Mouse (Mus musculus) NIH3T3 (cell line): ENCODE data around the gene Ap1s1.

Experiments
- DNase-seq: peaks from one replicate; pipeline ENCODE4 v3.0.0-alpha.2; 2012; ENCODE audit warnings: low read depth

Ap1s1 gene

DNA sequence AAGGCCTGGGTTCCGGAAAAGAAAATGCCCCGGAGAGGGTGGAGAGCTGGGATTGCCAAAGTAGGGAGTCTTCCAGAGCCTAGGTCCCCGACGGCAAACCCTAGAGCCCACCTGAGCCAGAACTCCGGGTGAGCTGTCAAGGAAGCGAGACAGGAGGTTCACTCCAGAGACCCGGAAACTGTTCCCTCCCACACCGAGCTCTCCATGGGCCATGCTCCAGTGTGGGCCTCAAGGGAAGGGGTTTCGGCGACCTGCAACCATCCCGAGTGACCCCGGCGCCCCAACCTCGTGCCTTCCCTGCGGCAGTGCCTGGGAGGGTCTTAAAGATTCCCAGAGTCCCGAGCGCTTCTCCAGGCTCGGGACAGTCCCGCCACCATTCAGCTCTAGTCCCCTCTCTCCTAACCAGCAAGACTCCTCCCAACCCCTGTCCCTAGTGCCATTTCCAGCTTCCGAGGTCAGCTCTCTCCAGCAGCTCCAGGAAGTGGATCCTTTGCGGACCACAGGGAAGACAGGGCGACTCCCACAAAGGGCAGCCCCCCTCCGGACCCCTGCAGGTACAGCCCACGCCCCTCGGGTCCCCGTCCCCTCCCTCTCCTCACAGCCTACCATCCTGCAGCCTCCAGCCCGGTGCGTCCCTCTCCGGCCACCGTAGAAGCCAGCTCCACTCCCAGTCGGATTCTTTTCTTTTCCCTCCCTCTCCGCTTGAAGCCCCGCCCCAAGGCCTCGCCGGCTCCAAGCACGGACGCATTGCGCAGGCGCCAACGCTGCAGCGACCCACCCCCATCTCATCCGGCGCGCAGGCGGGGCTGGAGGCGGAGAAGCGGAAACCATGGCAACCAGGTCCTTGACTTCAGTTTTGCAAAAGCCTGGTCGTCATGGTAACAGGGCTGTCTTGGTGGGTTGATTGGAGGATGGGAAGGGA is at the start of gene Ap1s1:
Gene Ap1s1 (minus strand): TSS at position 734 of the 922 bp plus-strand sequence.
- DNase-seq = peak; percentile 99

DNA sequence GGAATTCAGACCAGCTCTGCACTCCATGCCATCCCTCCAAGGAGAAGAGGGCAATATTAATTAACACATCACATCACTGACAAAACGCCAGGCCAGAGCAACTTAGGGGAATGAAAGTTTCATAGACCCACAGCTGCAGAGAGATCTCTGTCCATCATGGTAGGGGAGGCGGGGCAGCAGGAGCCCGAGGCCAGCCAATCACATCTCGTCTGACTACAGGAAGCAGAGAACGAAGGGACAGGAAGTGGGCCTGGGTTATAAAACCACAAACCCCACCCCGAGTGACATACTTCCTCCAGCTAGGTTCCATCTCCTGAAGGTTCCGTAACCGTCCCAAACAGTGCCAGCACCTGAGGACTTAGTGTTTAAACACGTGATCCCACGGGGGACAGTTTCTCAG is 49.2 kb upstream of the Ap1s1 start:
- no peak for DNase-seq

DNA sequence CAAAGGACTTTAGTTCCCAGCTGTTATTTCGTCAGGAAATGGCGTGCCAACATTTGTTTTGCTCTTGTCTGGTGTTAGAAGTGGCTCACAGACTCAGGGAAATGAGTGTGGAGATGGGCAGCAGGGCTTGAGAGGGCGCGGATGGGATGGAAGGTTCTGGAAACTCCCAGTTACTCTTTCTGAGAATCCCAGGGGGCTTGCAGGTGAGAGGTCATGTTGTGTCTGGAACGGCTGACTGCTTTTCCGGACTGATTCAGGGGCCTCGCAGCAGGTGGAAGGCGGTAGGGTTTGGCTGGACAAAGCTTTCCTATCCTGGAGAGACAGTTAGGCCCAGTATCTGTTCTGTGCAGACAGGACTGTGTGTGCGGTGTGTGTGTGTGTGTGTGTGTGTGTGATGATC is 47.8 kb upstream of the Ap1s1 start:
- DNase-seq = no peak

- DNase-seq = no peak
Observed at GRCm38 (mm10) chr5:137091560-137091959, 45.6 kb upstream of the Ap1s1 start.

DNA sequence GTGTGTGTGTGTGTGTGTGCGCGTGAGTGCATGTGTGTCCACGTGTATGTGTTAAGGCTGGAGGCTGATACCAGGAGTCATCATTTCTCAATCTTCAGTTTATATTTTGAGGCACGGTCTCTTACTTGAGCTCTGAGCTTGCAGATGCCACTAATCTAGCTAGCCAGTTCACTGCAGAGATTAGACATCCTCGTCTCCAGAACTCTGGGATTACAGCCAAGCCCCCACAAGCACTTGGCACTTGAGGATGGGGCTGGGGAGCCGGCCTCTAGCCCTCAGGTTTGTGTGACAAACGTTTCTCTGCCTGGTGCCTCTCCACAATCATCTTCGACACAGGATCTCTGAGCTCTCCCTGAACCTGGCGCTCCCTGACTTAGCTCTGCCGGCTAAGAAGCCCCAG is 44.9 kb upstream of the Ap1s1 start:
- no peak for DNase-seq

GRCm38 (mm10) chr5:137087410-137087809 is 41.5 kb upstream of the Ap1s1 start:
- no peak for DNase-seq

DNA sequence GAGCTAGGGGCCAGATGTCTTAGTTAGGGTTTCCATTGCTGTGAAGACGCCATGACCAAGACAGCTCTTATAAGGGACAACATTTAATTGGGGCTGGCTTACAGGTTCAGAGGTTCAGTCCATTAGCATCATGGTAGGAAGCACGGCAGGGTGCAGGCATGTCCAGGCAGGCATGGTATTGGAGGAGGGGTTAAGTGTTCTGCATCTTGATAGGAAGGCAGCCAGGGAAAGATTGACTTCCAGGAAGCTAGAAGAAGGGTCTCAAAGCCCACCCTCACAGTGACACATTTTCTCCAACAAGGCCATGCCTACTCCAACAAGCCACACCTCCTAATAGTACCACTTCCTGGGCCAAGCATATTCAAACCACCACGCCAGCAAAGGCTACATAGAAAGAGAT is 39.8 kb upstream of the Ap1s1 start:
- no peak for DNase-seq

DNA sequence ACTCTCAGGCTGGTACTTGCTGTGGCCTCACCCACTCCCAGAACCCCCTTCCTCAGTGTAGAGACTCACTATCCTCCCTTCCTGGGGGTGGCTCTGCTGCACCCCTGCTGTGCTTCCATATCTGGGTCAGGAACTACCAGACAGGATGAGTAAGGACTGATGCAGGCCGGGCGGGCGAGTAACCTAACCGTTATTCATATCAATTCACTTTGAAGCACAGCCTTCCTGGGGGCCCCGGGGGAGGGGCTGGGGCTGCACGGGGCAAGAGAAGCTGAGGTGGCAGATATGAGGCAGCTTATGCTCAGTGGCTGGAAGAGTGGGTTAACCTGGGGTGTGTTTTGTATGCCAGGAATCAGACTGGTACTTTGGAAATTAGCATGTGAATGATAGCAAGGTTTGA is 39.1 kb upstream of the Ap1s1 start:
- DNase-seq = no peak

GRCm38 (mm10) chr5:137083051-137083450 is 37.1 kb upstream of the Ap1s1 start:
- no peak for DNase-seq

DNA sequence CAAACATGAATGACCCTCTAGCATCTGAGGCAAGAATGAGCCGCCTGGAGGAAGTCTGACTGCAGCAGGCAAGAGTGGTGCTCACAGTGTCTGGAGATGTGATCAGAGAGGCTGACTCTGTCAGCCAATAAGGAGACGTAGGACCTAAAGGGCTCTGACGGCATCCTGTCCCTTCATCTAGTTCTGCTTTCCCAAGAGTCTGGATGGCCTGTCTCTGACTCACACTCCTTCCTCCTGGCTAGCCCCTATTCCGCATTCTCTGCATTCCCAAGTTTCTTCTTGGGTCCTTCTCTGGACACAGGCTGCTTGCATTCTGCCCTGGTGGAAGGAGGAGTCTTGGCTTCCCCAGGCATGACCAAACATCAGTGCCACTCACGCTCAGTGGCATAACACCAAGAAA is 33.9 kb upstream of the Ap1s1 start:
- peak; percentile 85 for DNase-seq

DNA sequence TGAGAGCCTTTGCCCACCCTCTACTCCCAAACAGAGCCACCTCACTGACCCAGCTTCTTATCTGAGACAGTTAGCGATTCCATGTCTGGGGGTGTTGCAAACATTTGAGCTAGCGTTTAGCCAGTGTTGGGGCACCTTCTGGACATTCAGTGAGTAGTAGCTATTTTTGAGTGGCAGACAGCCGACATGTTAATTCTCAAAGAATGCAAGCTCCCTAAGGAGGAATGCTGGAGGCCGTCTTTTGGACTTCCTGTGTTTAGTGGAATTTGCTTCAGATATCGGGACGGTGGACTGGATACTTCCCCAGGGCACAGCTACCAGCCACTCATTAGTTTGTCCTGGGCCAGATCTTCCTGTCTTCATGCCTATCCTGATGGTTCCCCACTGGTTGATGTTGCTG is 32.7 kb upstream of the Ap1s1 start:
- DNase-seq = peak; percentile 72

DNA sequence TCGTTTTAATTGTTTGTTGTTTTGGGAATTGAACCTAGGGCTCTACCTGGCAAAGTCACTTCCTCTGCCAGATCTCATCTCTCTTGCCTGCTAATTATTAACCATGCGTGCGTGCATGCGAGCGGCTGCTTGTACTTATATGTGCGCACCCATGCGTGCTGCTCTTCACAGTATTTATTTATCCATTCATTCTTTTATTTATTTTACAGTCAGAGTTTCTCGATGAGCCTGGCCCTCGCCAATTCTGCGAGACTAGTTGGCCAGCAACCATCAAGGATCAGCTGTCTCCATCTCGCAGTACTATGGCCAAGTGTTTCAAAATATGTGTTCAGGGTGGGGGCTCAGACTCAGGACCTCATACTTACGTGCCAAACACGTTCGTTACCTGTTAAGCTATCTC is 32.1 kb upstream of the Ap1s1 start:
- peak; percentile 67 for DNase-seq

DNA sequence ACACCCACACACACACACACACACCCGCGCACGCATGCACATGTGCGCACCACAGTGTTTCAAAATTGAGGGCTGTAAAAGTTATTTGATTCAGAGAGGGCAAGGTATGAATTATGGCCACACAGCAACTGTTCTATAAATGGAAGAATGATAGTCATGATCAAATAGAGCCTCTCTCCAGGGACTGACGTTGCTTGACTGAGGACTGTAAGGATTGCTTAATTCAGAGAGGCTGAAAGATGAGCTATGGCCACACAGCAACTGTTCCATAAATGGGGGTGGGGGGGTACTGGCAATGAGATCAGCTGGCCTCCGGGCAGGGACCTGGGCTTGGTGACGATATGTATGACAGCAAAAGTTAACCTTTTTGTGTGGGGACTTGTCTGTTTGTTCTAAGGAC is 31.3 kb upstream of the Ap1s1 start:
- DNase-seq = peak; percentile 57

DNA sequence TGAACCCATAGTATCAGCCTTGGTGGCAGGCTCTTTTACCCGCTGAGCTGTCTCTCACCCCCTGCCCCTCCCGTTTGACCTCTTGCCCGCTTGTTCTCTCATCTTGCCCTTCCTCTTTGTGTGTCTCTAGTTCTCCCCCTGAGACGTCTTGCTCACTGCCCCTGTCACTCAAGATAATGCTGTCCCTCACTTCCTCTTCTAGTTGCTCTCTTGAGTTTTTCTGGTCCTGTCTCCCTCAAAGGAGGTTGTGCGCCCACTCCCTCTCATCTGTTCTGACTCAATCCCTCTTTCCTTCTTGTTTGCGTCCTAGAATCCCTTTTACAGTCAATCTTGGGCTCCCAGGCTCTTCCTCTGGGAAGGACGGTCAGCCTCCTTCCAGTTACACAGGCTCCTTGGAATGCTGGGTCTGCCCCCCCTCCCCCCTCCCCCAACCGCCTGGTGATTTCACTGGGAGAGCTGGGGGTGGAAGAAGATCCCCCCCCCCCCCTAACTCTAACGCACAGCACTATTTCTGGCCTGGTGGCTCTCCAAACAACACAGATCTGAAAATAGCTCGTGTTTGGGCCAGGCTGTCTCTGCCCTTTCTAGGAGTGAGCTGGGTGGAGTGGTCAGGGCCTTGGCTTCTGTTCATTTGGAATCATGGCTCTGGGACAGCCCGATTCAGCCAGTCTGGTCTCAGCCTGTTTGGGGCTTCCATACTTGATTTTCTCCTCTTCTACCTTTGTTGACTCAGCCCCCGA is 30.4 kb upstream of the Ap1s1 start:
- DNase-seq = peak; percentile 89

- DNase-seq = no peak
Observed at GRCm38 (mm10) chr5:137075726-137076125, 29.8 kb upstream of the Ap1s1 start.

GRCm38 (mm10) chr5:137074191-137074651 is 28.3 kb upstream of the Ap1s1 start:
- DNase-seq = peak; percentile 47

GRCm38 (mm10) chr5:137073141-137073540 is 27.2 kb upstream of the Ap1s1 start:
- no peak for DNase-seq

DNA sequence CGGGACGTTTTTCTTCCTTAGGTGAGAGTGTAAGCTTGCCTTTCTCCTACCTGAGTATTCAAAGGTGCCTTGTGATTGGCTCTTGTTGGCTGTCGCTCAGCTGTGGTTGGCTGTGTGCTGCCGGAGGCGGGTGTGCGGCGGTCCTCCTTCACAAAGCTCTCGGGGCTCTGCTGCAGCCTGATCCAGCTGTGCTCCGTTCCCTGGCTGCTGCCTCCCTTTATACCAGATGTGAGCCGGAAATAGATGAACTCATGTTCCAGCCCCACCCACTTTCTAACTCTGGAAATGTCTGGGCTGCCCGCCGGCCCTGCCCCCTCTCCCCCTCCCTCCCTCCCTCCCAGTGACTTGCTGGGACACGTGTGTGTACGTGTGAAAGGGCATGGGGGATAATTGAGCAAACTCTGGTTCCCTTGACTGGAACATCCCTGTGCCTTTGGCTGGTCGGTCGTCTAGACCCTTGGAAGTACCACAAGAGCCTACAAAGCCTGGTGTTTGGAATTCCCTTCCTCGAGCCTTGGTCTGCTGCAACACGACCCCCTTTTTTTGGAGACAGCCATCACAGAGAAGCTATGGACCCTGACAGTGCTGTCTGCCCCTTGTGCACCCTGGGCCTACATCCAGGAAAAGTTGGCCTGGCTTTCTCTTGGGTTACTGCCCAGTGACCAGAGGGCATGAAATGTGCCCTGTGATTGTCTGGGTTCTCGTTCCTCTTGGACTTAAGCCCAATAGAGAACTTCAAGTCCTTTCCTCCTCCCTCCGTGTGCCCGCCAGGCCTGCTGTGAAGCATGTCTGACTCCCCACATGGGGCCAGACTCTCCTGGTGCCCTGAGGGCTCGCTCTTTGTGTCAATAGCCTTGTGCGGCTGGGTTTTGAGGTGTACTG is 26.4 kb upstream of the Ap1s1 start, which contains the start of gene Serpine1:
Gene Serpine1 (minus strand): TSS at position 190 of the 882 bp plus-strand sequence.
- DNase-seq = peak; percentile 95

GRCm38 (mm10) chr5:137070881-137071605 is 25.1 kb upstream of the Ap1s1 start:
- peak; percentile 61 for DNase-seq

DNA sequence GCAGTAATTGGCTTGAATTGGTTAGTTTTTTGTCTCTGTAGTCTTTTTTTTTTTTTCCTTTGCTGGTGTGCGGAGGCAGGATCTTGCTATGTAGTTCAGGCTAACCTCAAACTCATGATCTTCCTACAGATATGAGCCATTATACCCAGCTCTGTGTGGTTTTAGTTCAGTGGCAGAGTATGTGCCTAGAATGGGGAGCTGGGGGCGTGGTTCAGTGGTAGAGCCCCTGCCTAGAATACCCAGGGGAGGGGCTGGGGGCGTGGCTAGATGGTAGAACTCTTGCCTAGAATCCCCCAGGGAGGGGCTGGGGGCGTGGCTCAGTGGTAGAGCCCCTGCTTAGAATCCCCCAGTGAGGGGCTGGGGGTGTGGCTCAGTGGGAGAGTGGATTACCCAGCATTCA is 22.8 kb upstream of the Ap1s1 start:
- DNase-seq = no peak

DNA sequence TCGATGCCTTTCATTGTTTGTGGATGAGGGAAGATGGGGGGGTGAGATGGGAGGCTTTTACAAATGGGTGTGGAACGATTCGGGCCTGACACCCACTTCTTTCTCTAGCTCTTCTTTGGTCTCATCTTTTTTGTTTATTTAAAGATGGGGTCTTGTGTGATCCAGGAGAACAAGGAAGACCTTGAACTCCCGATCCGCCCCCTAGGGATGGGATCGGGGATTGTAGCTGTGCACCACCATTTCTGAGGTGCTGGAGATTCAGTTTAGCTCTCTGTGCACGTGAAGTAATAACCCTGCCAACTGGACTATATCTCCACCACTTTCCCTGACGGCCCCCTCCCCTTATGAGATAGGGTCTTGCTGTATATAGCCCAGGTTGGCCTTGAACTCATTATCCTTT is 20.0 kb upstream of the Ap1s1 start:
- peak; percentile 46 for DNase-seq
